Mouse (Mus musculus): Measurements from ENCODE around the gene Creb5.

DNA sequence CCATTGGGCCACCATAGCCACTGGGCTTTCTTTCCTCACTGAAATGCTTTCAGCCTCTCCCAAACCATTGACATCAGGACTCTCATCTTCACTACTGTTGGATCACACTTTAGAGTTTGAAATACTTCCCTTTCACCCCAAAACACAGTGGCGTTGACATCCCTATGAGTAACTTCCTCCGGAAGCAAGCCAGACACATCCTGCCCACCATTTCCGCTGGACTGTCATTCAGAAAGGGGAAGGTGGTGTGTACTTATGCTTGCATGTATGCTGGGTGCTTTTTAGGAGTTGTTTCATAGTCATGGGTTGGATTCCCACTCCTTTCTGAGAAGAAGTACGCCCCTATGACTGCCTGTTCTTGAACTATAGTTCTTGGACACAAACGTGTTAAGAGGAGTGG, 82.9 kb downstream of the Creb5 start:
- TF ChIP-seq GATA1 (IDR thresholded peaks at IDR 0.05; ENCODE audit: low read length) (no peak), TAL1 (IDR thresholded peaks at IDR 0.05; ENCODE audit: low read length) (no peak)

All from erythroblast, embryonic 14.5 days (primary cell).